Mouse (Mus musculus) spleen, postnatal 14 days (tissue): ENCODE measurements around the gene Gm6169.
"Not testable (repeated sequence)": the region's sequence is repeated elsewhere in the genome, so short reads cannot be mapped to it uniquely, and the experiment has no call there.

Experiments used
- DNase-seq, 2 experiments: peaks; one replicate each; pipeline ENCODE4 v3.0.0; 2021 to 2022; ENCODE audit warnings: low spot score in 2 of 2

The Gm6169 gene

GRCm38 (mm10) chr13:97068151-97068550 is 30.9 kb downstream of the Gm6169 start:
- no peak for DNase-seq

- no peak for DNase-seq
Measured at GRCm38 (mm10) chr13:97067691-97068090, 31.3 kb downstream of the Gm6169 start.

- DNase-seq, result no peak
Measured at GRCm38 (mm10) chr13:97066649-97067550, 32.1 kb downstream of the Gm6169 start, which contains the start of gene Fam169a. Fam169a (plus strand) TSS chr13:97067286.

GRCm38 (mm10) chr13:97064844-97065621 is 34.0 kb downstream of the Gm6169 start:
- DNase-seq, result not testable (repeated sequence)

GRCm38 (mm10) chr13:97064413-97064812 is 34.6 kb downstream of the Gm6169 start:
- no peak for DNase-seq

- no peak for DNase-seq
Measured at GRCm38 (mm10) chr13:97063431-97063830, 35.6 kb downstream of the Gm6169 start.

- DNase-seq, result no peak
Measured at GRCm38 (mm10) chr13:97062151-97062550, 36.9 kb downstream of the Gm6169 start.

- DNase-seq, result no peak
Measured at GRCm38 (mm10) chr13:97060331-97060730, 38.7 kb downstream of the Gm6169 start.

- DNase-seq, result no peak
Measured at GRCm38 (mm10) chr13:97059746-97060145, 39.3 kb downstream of the Gm6169 start.

- DNase-seq, result no peak
Measured at GRCm38 (mm10) chr13:97057817-97058216, 41.2 kb downstream of the Gm6169 start.

- no peak for DNase-seq
Measured at GRCm38 (mm10) chr13:97053844-97054243, 45.2 kb downstream of the Gm6169 start.

- peak in 1 of 2 experiments; percentile 25 for DNase-seq
Measured at GRCm38 (mm10) chr13:97052667-97053066, 46.4 kb downstream of the Gm6169 start.

- DNase-seq, result no peak
Measured at GRCm38 (mm10) chr13:97051158-97051557, 47.9 kb downstream of the Gm6169 start.
